Mouse (Mus musculus): Measurements from ENCODE around the gene Tmem33. TPM values are rescaled to one million over a fixed set of nuclear protein-coding genes. Genes with fewer than 3 reads are reported as not detected.

Tmem33 gene
- polyA plus RNA-seq, 1 experiment from 2014 or later = 75.9 TPM

GRCm38 (mm10) chr5:67227261-67227660 lies 33.1 kb upstream of the Tmem33 start:
- Histone ChIP-seq H3K9ac (no peak overlapping the region), H3K36me3 (no peaks in the 10 kb centered on the region), H3K27me3 (peaks cover 99% of the 10 kb centered on the region), H3K4me1 (peaks cover 33% of the 10 kb centered on the region), H3K9me3 (peaks cover 9% of the 10 kb centered on the region), H3K27ac (no peak overlapping the region), H3K4me3 (no peak overlapping the region), H3K4me2 (no peak overlapping the region; the same call in 1 of the 2 replicates)
- 6% methylated on average over 11 of the region's 11 CpGs for WGBS
- no peak for ATAC-seq (ENCODE audit: insufficient number of reproducible peaks, insufficient read depth, low FRiP score, low TSS enrichment, low read depth)

GRCm38 (mm10) chr5:67227682-67228444 lies 32.5 kb upstream of the Tmem33 start:
- no peak overlapping the region for H3K27ac ChIP-seq
- peaks cover 9% of the 10 kb centered on the region for H3K9me3 ChIP-seq
- 1% methylated on average over 15 of the region's 15 CpGs for WGBS
- no peak for ATAC-seq (ENCODE audit: insufficient number of reproducible peaks, insufficient read depth, low FRiP score, low TSS enrichment, low read depth)
- H3K4me2 ChIP-seq = no peak overlapping the region; the same call in 1 of the 2 replicates
- H3K9ac ChIP-seq = no peak overlapping the region
- H3K4me1 ChIP-seq = peaks cover 27% of the 10 kb centered on the region
- H3K4me3 ChIP-seq = no peak overlapping the region
- H3K27me3 ChIP-seq = peaks cover 99% of the 10 kb centered on the region
- H3K36me3 ChIP-seq = no peaks in the 10 kb centered on the region

- no peaks in the 10 kb centered on the region for H3K36me3 ChIP-seq
- no peak overlapping the region for H3K27ac ChIP-seq
- H3K4me2 ChIP-seq = no peak overlapping the region
- peaks cover 75% of the 10 kb centered on the region for H3K27me3 ChIP-seq
- WGBS = 34% methylated on average over 4 of the region's 4 CpGs
- H3K9me3 ChIP-seq = no peaks in the 10 kb centered on the region
- H3K4me1 ChIP-seq = peaks cover 14% of the 10 kb centered on the region
- no peak for ATAC-seq (ENCODE audit: insufficient number of reproducible peaks, insufficient read depth, low FRiP score, low TSS enrichment, low read depth)
- no peak overlapping the region for H3K4me3 ChIP-seq
- H3K9ac ChIP-seq = no peak overlapping the region
Observed at GRCm38 (mm10) chr5:67234682-67235081, 25.7 kb upstream of the Tmem33 start.

- Histone ChIP-seq H3K4me2 (no peak overlapping the region), H3K9ac (no peak overlapping the region), H3K36me3 (no peaks in the 10 kb centered on the region), H3K27ac (no peak overlapping the region), H3K4me3 (no peak overlapping the region), H3K9me3 (no peaks in the 10 kb centered on the region), H3K27me3 (peaks cover 67% of the 10 kb centered on the region), H3K4me1 (peaks cover 8% of the 10 kb centered on the region)
- 57% methylated on average over 3 of the region's 3 CpGs for WGBS
- ATAC-seq (ENCODE audit: insufficient number of reproducible peaks, insufficient read depth, low FRiP score, low TSS enrichment, low read depth) = no peak
Observed at GRCm38 (mm10) chr5:67235462-67235861, 24.9 kb upstream of the Tmem33 start.

- Histone ChIP-seq H3K4me2 (no peak overlapping the region), H3K9ac (no peak overlapping the region), H3K4me1 (no peaks in the 10 kb centered on the region), H3K9me3 (no peaks in the 10 kb centered on the region), H3K4me3 (no peak overlapping the region), H3K27ac (no peak overlapping the region), H3K27me3 (peaks cover 58% of the 10 kb centered on the region), H3K36me3 (no peaks in the 10 kb centered on the region)
- WGBS = 84% methylated on average over 3 of the region's 3 CpGs
- ATAC-seq (ENCODE audit: insufficient number of reproducible peaks, insufficient read depth, low FRiP score, low TSS enrichment, low read depth) = no peak
Observed at GRCm38 (mm10) chr5:67236601-67237000, 23.8 kb upstream of the Tmem33 start.

- Histone ChIP-seq H3K27ac (no peak overlapping the region), H3K4me1 (no peaks in the 10 kb centered on the region)
- ATAC-seq (ENCODE audit: insufficient number of reproducible peaks, insufficient read depth, low FRiP score, low TSS enrichment, low read depth) = no peak
Observed at GRCm38 (mm10) chr5:67238303-67238702, 22.1 kb upstream of the Tmem33 start.

GRCm38 (mm10) chr5:67241713-67242112 lies 18.7 kb upstream of the Tmem33 start:
- no peaks in the 10 kb centered on the region for H3K36me3 ChIP-seq
- H3K4me3 ChIP-seq = no peak overlapping the region
- no peak overlapping the region for H3K27ac ChIP-seq
- peaks cover 12% of the 10 kb centered on the region for H3K27me3 ChIP-seq
- H3K4me1 ChIP-seq = no peaks in the 10 kb centered on the region
- ATAC-seq (ENCODE audit: insufficient number of reproducible peaks, insufficient read depth, low FRiP score, low TSS enrichment, low read depth) = no peak
- H3K4me2 ChIP-seq = no peak overlapping the region
- H3K9me3 ChIP-seq = no peaks in the 10 kb centered on the region
- 47% methylated on average over 6 of the region's 6 CpGs for WGBS
- no peak overlapping the region for H3K9ac ChIP-seq

More at GRCm38 (mm10) chr5:67238303-67238702, 22.1 kb upstream of the Tmem33 start:
- Histone ChIP-seq H3K9ac (no peak overlapping the region), H3K4me2 (no peak overlapping the region), H3K36me3 (no peaks in the 10 kb centered on the region), H3K4me3 (no peak overlapping the region), H3K9me3 (no peaks in the 10 kb centered on the region), H3K27me3 (peaks cover 41% of the 10 kb centered on the region)
- 8% methylated on average over 1 of the region's 1 CpGs for WGBS

GRCm38 (mm10) chr5:67243231-67243630 lies 17.1 kb upstream of the Tmem33 start:
- 90% methylated on average over 5 of the region's 5 CpGs for WGBS
- H3K27ac ChIP-seq = no peak overlapping the region
- no peak overlapping the region for H3K4me2 ChIP-seq
- H3K36me3 ChIP-seq = no peaks in the 10 kb centered on the region
- ATAC-seq (ENCODE audit: insufficient number of reproducible peaks, insufficient read depth, low FRiP score, low TSS enrichment, low read depth) = no peak
- no peak overlapping the region for H3K9ac ChIP-seq
- H3K4me1 ChIP-seq = no peaks in the 10 kb centered on the region
- peaks cover 17% of the 10 kb centered on the region for H3K27me3 ChIP-seq
- H3K9me3 ChIP-seq = no peaks in the 10 kb centered on the region
- H3K4me3 ChIP-seq = no peak overlapping the region

GRCm38 (mm10) chr5:67252261-67252660 lies 8.1 kb upstream of the Tmem33 start:
- no peak overlapping the region for H3K9ac ChIP-seq
- 78% methylated on average over 4 of the region's 4 CpGs for WGBS
- H3K27me3 ChIP-seq = peaks cover 11% of the 10 kb centered on the region

GRCm38 (mm10) chr5:67255664-67256063 lies 4.7 kb upstream of the Tmem33 start:
- Histone ChIP-seq H3K27ac (no peak overlapping the region), H3K9me3 (no peaks in the 10 kb centered on the region), H3K4me3 (no peak overlapping the region), H3K36me3 (no peaks in the 10 kb centered on the region), H3K27me3 (peaks cover 4% of the 10 kb centered on the region; the same call in 1 of the 2 replicates), H3K9ac (no peak overlapping the region), H3K4me1 (peaks cover 7% of the 10 kb centered on the region; the same call in 1 of the 2 replicates), H3K4me2 (no peak overlapping the region)
- no peak for ATAC-seq (ENCODE audit: insufficient number of reproducible peaks, insufficient read depth, low FRiP score, low TSS enrichment, low read depth)
- WGBS = 70% methylated on average over 8 of the region's 8 CpGs

More at GRCm38 (mm10) chr5:67252261-67252660, 8.1 kb upstream of the Tmem33 start:
- Histone ChIP-seq H3K36me3 (no peaks in the 10 kb centered on the region), H3K4me1 (no peaks in the 10 kb centered on the region), H3K9me3 (no peaks in the 10 kb centered on the region), H3K27ac (no peak overlapping the region), H3K4me2 (no peak overlapping the region), H3K4me3 (no peak overlapping the region)
- ATAC-seq (ENCODE audit: insufficient number of reproducible peaks, insufficient read depth, low FRiP score, low TSS enrichment, low read depth) = no peak

GRCm38 (mm10) chr5:67258473-67258872 lies 1.9 kb upstream of the Tmem33 start:
- no peak overlapping the region for H3K4me3 ChIP-seq
- peaks cover 5% of the 10 kb centered on the region; the same call in 1 of the 2 replicates for H3K36me3 ChIP-seq
- H3K4me1 ChIP-seq = peaks cover 16% of the 10 kb centered on the region
- H3K27ac ChIP-seq = no peak overlapping the region
- no peaks in the 10 kb centered on the region for H3K27me3 ChIP-seq
- WGBS = 78% methylated on average over 9 of the region's 9 CpGs
- ATAC-seq (ENCODE audit: insufficient number of reproducible peaks, insufficient read depth, low FRiP score, low TSS enrichment, low read depth) = no peak
- H3K4me2 ChIP-seq = no peak overlapping the region
- no peaks in the 10 kb centered on the region for H3K9me3 ChIP-seq
- H3K9ac ChIP-seq = no peak overlapping the region

GRCm38 (mm10) chr5:67260159-67260530 lies 220 bp upstream of the Tmem33 start:
- WGBS = under 1% methylated on average over 9 of the region's 9 CpGs
- peak overlapping the region; percentile 93 for H3K4me3 ChIP-seq
- H3K27me3 ChIP-seq = no peaks in the 10 kb centered on the region
- ATAC-seq (ENCODE audit: insufficient number of reproducible peaks, insufficient read depth, low FRiP score, low TSS enrichment, low read depth) = no peak
- peaks cover 16% of the 10 kb centered on the region for H3K4me1 ChIP-seq
- H3K4me2 ChIP-seq = peak overlapping the region; percentile 71
- H3K36me3 ChIP-seq = peaks cover 15% of the 10 kb centered on the region
- H3K9me3 ChIP-seq = no peaks in the 10 kb centered on the region
- H3K9ac ChIP-seq = peak overlapping the region; percentile 61
- H3K27ac ChIP-seq = no peak overlapping the region
